Comparison of ENCODE assay signal across 8 mouse cellular contexts in genomic region chr17:42943272-42943696, GRCm38 (mm10).
DNase-seq lines count a peak whose midpoint lies in the region; ATAC-seq and TF ChIP-seq lines count a peak whose summit lies in the region.

No protein-coding gene starts in this region.

- peak; percentile 86 for DNase-seq in 416B (ENCODE audit: low read depth)
- DNase-seq in adrenal gland, postnatal 14 days = peak; percentile 71
- peak; percentile 96 for DNase-seq in limb, embryonic 14.5 days (ENCODE audit: low spot score)
- peak; percentile 17 to 59 for DNase-seq in spleen, postnatal 10 days (ENCODE audit: low spot score in 2 of 2)

- no peaks in the 10 kb centered on the region for H3K4me1 ChIP-seq in embryonic facial prominence, embryonic 15.5 days
- no peaks in the 10 kb centered on the region for H3K4me1 ChIP-seq in heart, embryonic 12.5 days (replicated peaks)
- H3K4me1 ChIP-seq in kidney, embryonic 15.5 days = peaks cover 5% of the 10 kb centered on the region; the same call in 1 of the 2 replicates
- H3K4me1 ChIP-seq in limb, embryonic 14.5 days (ENCODE audit: control insufficient read depth, insufficient read depth, low read length) = no peaks in the 10 kb centered on the region
- peaks cover 3% of the 10 kb centered on the region; the same call in 1 of the 2 replicates for H3K4me1 ChIP-seq in midbrain, embryonic 16.5 days (ENCODE audit: control insufficient read depth, insufficient read depth, low read length)

- no peaks in the 10 kb centered on the region for H3K27me3 ChIP-seq in embryonic facial prominence, embryonic 15.5 days
- H3K27me3 ChIP-seq in heart, embryonic 12.5 days (replicated peaks) = no peaks in the 10 kb centered on the region
- H3K27me3 ChIP-seq in kidney, embryonic 15.5 days = no peaks in the 10 kb centered on the region
- no peaks in the 10 kb centered on the region for H3K27me3 ChIP-seq in limb, embryonic 14.5 days (ENCODE audit: control insufficient read depth, insufficient read depth, low read length)
- H3K27me3 ChIP-seq in midbrain, embryonic 16.5 days (ENCODE audit: control insufficient read depth, insufficient read depth, low read depth, low read length) = no peaks in the 10 kb centered on the region

- H3K9ac ChIP-seq in embryonic facial prominence, embryonic 15.5 days = no peak overlapping the region
- no peak overlapping the region for H3K9ac ChIP-seq in heart, embryonic 12.5 days
- H3K9ac ChIP-seq in kidney, embryonic 15.5 days = no peak overlapping the region
- no peak overlapping the region for H3K9ac ChIP-seq in limb, embryonic 14.5 days (ENCODE audit: low read depth, low read length, severe bottlenecking)
- H3K9ac ChIP-seq in midbrain, embryonic 16.5 days (ENCODE audit: low read depth, low read length) = peak overlapping the region; percentile 34; the same call in 1 of the 2 replicates

- ATAC-seq in embryonic facial prominence, embryonic 15.5 days (ENCODE audit: insufficient number of reproducible peaks, low FRiP score, low TSS enrichment, low read depth) = no peak
- ATAC-seq in heart, embryonic 12.5 days (ENCODE audit: insufficient number of reproducible peaks, low FRiP score) = peak; percentile 71; the same call in 1 of the 2 replicates
- ATAC-seq in kidney, embryonic 15.5 days (replicated peaks; ENCODE audit: low FRiP score) = peak; percentile 77
- ATAC-seq in limb, embryonic 14.5 days (ENCODE audit: low FRiP score, low read depth) = peak; percentile 80
- ATAC-seq in midbrain, embryonic 16.5 days = peak; percentile 83

- H3K36me3 ChIP-seq in embryonic facial prominence, embryonic 15.5 days = no peaks in the 10 kb centered on the region
- no peaks in the 10 kb centered on the region for H3K36me3 ChIP-seq in heart, embryonic 12.5 days
- no peaks in the 10 kb centered on the region for H3K36me3 ChIP-seq in kidney, embryonic 15.5 days
- H3K36me3 ChIP-seq in limb, embryonic 14.5 days (ENCODE audit: control insufficient read depth, insufficient read depth, low read length) = no peaks in the 10 kb centered on the region
- no peaks in the 10 kb centered on the region for H3K36me3 ChIP-seq in midbrain, embryonic 16.5 days (ENCODE audit: control insufficient read depth, insufficient read depth, low read length)

- H3K4me2 ChIP-seq in embryonic facial prominence, embryonic 15.5 days (replicated peaks) = 0 out of 2 replicates have a peak overlapping the region, but pooled peaks have one; percentile 21
- H3K4me2 ChIP-seq in heart, embryonic 12.5 days = peak overlapping the region; percentile 51
- H3K4me2 ChIP-seq in kidney, embryonic 15.5 days = peak overlapping the region; percentile 39; the same call in 1 of the 2 replicates
- H3K4me2 ChIP-seq in limb, embryonic 14.5 days (replicated peaks; ENCODE audit: low read depth, low read length, severe bottlenecking) = peak overlapping the region; percentile 33; the same call in 1 of the 2 replicates
- H3K4me2 ChIP-seq in midbrain, embryonic 16.5 days (ENCODE audit: low read length) = peak overlapping the region; percentile 48

- no peaks in the 10 kb centered on the region for H3K9me3 ChIP-seq in embryonic facial prominence, embryonic 15.5 days (replicated peaks)
- no peaks in the 10 kb centered on the region; the same call in 1 of the 2 replicates for H3K9me3 ChIP-seq in heart, embryonic 12.5 days (replicated peaks)
- no peaks in the 10 kb centered on the region for H3K9me3 ChIP-seq in kidney, embryonic 15.5 days (replicated peaks)
- no peaks in the 10 kb centered on the region for H3K9me3 ChIP-seq in limb, embryonic 14.5 days (ENCODE audit: control insufficient read depth, low read length)
- no peaks in the 10 kb centered on the region for H3K9me3 ChIP-seq in midbrain, embryonic 16.5 days (replicated peaks; ENCODE audit: control insufficient read depth, low read length, poor library complexity, severe bottlenecking)

- no peak overlapping the region for H3K4me3 ChIP-seq in embryonic facial prominence, embryonic 15.5 days (replicated peaks)
- no peak overlapping the region for H3K4me3 ChIP-seq in heart, embryonic 12.5 days
- H3K4me3 ChIP-seq in kidney, embryonic 15.5 days (replicated peaks) = no peak overlapping the region
- no peak overlapping the region for H3K4me3 ChIP-seq in limb, embryonic 14.5 days (replicated peaks; ENCODE audit: low read length)
- peak overlapping the region; percentile 18; the same call in 1 of the 2 replicates for H3K4me3 ChIP-seq in midbrain, embryonic 16.5 days (ENCODE audit: low read depth, low read length)

- WGBS in embryonic facial prominence, embryonic 15.5 days = 4% methylated on average over 9 of the region's 9 CpGs
- 9% methylated on average over 9 of the region's 9 CpGs for WGBS in heart, embryonic 12.5 days
- 8% methylated on average over 9 of the region's 9 CpGs for WGBS in kidney, embryonic 15.5 days
- WGBS in limb, embryonic 14.5 days = 9% methylated on average over 9 of the region's 9 CpGs
- WGBS in midbrain, embryonic 16.5 days = 12% methylated on average over 9 of the region's 9 CpGs

- no peak overlapping the region for H3K27ac ChIP-seq in embryonic facial prominence, embryonic 15.5 days (replicated peaks)
- H3K27ac ChIP-seq in heart, embryonic 12.5 days (ENCODE audit: poor library complexity, severe bottlenecking) = no peak overlapping the region
- H3K27ac ChIP-seq in kidney, embryonic 15.5 days = no peak overlapping the region
- H3K27ac ChIP-seq in limb, embryonic 14.5 days (replicated peaks; ENCODE audit: low read depth, low read length) = no peak overlapping the region
- H3K27ac ChIP-seq in midbrain, embryonic 16.5 days (ENCODE audit: low read length) = no peak overlapping the region

- TF ChIP-seq POLR2A in limb, embryonic 14.5 days (IDR thresholded peaks at IDR 0.05; ENCODE audit: borderline replicate concordance, extremely low read depth, insufficient read depth, insufficient read length) = no peak

Comparison
In these comparisons a context has a peak if more than half of its experiments do, and no peak if none do; other contexts are left out.
1. DNase-seq: peak in every context shown above with its lines; median percentile 96 in limb, embryonic 14.5 days; 86 in 416B; 71 in adrenal gland, postnatal 14 days; 38 in spleen, postnatal 10 days.